Mouse (Mus musculus): Measurements from ENCODE around the gene Capza2. TPM values are rescaled to one million over a fixed set of nuclear protein-coding genes. Genes with fewer than 3 reads are reported as not detected.

Gene Capza2
- total and polyA plus RNA-seq, 3 experiments = 67.8 to 251 (median 84.7) TPM

DNA sequence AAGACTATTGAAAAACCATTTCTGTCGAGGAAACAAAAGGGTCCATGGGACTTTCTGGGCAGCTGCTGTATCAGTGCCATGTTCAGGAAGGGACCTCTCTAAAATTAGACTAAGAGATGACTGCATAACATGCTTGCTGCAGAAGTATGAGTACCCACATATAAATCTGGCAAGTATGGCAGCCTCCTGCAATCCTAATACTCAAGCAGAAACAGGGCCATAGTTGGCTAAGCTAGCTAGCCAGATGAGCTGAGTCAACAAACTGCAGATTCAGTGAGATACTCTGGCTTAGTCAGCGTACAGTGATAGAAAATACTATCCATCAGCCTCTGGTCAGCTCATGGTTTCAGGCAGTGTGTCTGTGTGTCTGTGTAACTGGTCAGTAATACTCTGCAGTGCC, 33.8 kb downstream of the Capza2 start:
- H3K9me3 ChIP-seq (replicated peaks; ENCODE audit: insufficient read depth, low read length) = no peaks in the 10 kb centered on the region
- no peaks in the 10 kb centered on the region for H3K27me3 ChIP-seq (ENCODE audit: control insufficient read depth in 1 of 2, insufficient read depth in 2 of 2, low read length in 2 of 2)
- H3K36me3 ChIP-seq (ENCODE audit: control insufficient read depth in 1 of 2, insufficient read depth in 2 of 2, low read length in 2 of 2) = peaks cover 3 to 18% of the 10 kb centered on the region in 2 experiments; a peak in 3 of 4 replicates
- TF ChIP-seq USF1 (IDR thresholded peaks at IDR 0.05; ENCODE audit: low read depth, low read length) = no peak
- no peak for TF ChIP-seq ETS1 (IDR thresholded peaks at IDR 0.05; ENCODE audit: low read depth, low read length)
- TF ChIP-seq UBTF (IDR thresholded peaks at IDR 0.05; ENCODE audit: borderline replicate concordance, insufficient read depth, low read depth, low read length) = no peak
- no peak for TF ChIP-seq MAFK (IDR thresholded peaks at IDR 0.05; ENCODE audit: borderline replicate concordance, low read depth, low read length)
- no peak for TF ChIP-seq ZC3H11A (IDR thresholded peaks at IDR 0.05; ENCODE audit: low read depth, low read length)
- TF ChIP-seq TAL1 (IDR thresholded peaks at IDR 0.05; ENCODE audit: low read length) = no peak
- no peak for TF ChIP-seq TBP (IDR thresholded peaks at IDR 0.05; ENCODE audit: low read depth, low read length)
- no peak for TF ChIP-seq CHD1 (IDR thresholded peaks at IDR 0.05; ENCODE audit: low read depth, low read length)
- TF ChIP-seq NELFE (IDR thresholded peaks at IDR 0.05; ENCODE audit: low read depth, low read length) = no peak
- TF ChIP-seq HCFC1 (IDR thresholded peaks at IDR 0.05; ENCODE audit: low read depth, low read length) = no peak
- TF ChIP-seq ZKSCAN1 (IDR thresholded peaks at IDR 0.05; ENCODE audit: low read depth, low read length) = no peak
- TF ChIP-seq NRF1 (IDR thresholded peaks at IDR 0.05; ENCODE audit: insufficient read depth, low read depth, low read length, poor library complexity, severe bottlenecking) = no peak
- TF ChIP-seq POLR2A (IDR thresholded peaks at IDR 0.05; ENCODE audit: control insufficient read depth in 1 of 2, insufficient read depth in 1 of 2, low read depth in 1 of 2, low read length in 2 of 2, poor library complexity in 1 of 2) = no peak
- TF ChIP-seq CTCF (IDR thresholded peaks at IDR 0.05 in 2 of 3, conservative IDR thresholded peaks at IDR 0.05 in 1 of 3; ENCODE audit: control insufficient read depth in 1 of 3, insufficient read depth in 1 of 3, low read depth in 2 of 3, low read length in 3 of 3, poor library complexity in 1 of 3, severe bottlenecking in 1 of 3) = no peak
- no peak for TF ChIP-seq MAX (IDR thresholded peaks at IDR 0.05; ENCODE audit: low read length)
- no peak for TF ChIP-seq EP300 (IDR thresholded peaks at IDR 0.05; ENCODE audit: low read depth in 1 of 2, low read length in 2 of 2)
- no peak for TF ChIP-seq MEF2A (IDR thresholded peaks at IDR 0.05; ENCODE audit: extremely low read depth, insufficient replicate concordance, low read depth, low read length, poor library complexity, severe bottlenecking)
- TF ChIP-seq MYC (IDR thresholded peaks at IDR 0.05; ENCODE audit: low read depth, low read length) = no peak
- H3K79me2 ChIP-seq (ENCODE audit: control insufficient read depth, insufficient read depth, low read length, poor library complexity) = no peaks in the 10 kb centered on the region
- no peaks in the 10 kb centered on the region for H3K4me1 ChIP-seq (ENCODE audit: control insufficient read depth in 1 of 2, insufficient read depth in 2 of 2, low read length in 2 of 2)
- H3K9ac ChIP-seq (ENCODE audit: control insufficient read depth, low read depth, low read length, poor library complexity, severe bottlenecking) = no peak overlapping the region
- H3K4me3 ChIP-seq (ENCODE audit: control insufficient read depth in 1 of 2, insufficient read depth in 1 of 2, low read depth in 2 of 2, low read length in 2 of 2) = no peak overlapping the region
- no peak overlapping the region for H3K27ac ChIP-seq (ENCODE audit: control insufficient read depth, low read depth, low read length)
- no peak for DNase-seq (ENCODE audit: low read depth, low spot score)

- Histone ChIP-seq H3K27ac (ENCODE audit: control insufficient read depth, low read depth, low read length) (no peak overlapping the region), H3K27me3 (ENCODE audit: control insufficient read depth in 1 of 2, insufficient read depth in 2 of 2, low read length in 2 of 2) (no peaks in the 10 kb centered on the region)
- no peak for TF ChIP-seq CHD2 (IDR thresholded peaks at IDR 0.05; ENCODE audit: low read length)
- no peak for TF ChIP-seq TBP (IDR thresholded peaks at IDR 0.05; ENCODE audit: low read depth, low read length)
- no peak for TF ChIP-seq ETS1 (IDR thresholded peaks at IDR 0.05; ENCODE audit: low read depth, low read length)
- TF ChIP-seq GATA1 (IDR thresholded peaks at IDR 0.05; ENCODE audit: low read depth, low read length) = peak; percentile 44; the same call in 1 of the 2 replicates
- peak; percentile 39; the same call in 1 of the 2 replicates for TF ChIP-seq SIN3A (IDR thresholded peaks at IDR 0.05; ENCODE audit: low read length)
- TF ChIP-seq SMC3 (IDR thresholded peaks at IDR 0.05; ENCODE audit: low read depth, low read length) = peak; percentile 99
- no peak for TF ChIP-seq E2F4 (IDR thresholded peaks at IDR 0.05; ENCODE audit: borderline replicate concordance, low read depth, low read length)
- TF ChIP-seq ELF1 (IDR thresholded peaks at IDR 0.05; ENCODE audit: low read depth, low read length) = peak; percentile 25; the same call in 1 of the 2 replicates
- TF ChIP-seq HCFC1 (IDR thresholded peaks at IDR 0.05; ENCODE audit: low read depth, low read length) = no peak
- TF ChIP-seq MYB (IDR thresholded peaks at IDR 0.05; ENCODE audit: low read depth, low read length) = no peak
- TF ChIP-seq CHD1 (IDR thresholded peaks at IDR 0.05; ENCODE audit: low read depth, low read length) = no peak
- TF ChIP-seq ZC3H11A (IDR thresholded peaks at IDR 0.05; ENCODE audit: low read depth, low read length) = peak; percentile 99
- TF ChIP-seq NRF1 (IDR thresholded peaks at IDR 0.05; ENCODE audit: insufficient read depth, low read depth, low read length, poor library complexity, severe bottlenecking) = peak; percentile 58
- TF ChIP-seq MXI1 (IDR thresholded peaks at IDR 0.05; ENCODE audit: low read depth, low read length) = 0 out of 2 replicates have a peak, but pooled peaks have one; percentile 16
- TF ChIP-seq MYC (IDR thresholded peaks at IDR 0.05; ENCODE audit: low read depth, low read length) = 0 out of 2 replicates have a peak, but pooled peaks have one; percentile 22
- peak; percentile 79 to 98 (median 83) for TF ChIP-seq CTCF (IDR thresholded peaks at IDR 0.05 in 2 of 3, conservative IDR thresholded peaks at IDR 0.05 in 1 of 3; ENCODE audit: control insufficient read depth in 1 of 3, insufficient read depth in 1 of 3, low read depth in 2 of 3, low read length in 3 of 3, poor library complexity in 1 of 3, severe bottlenecking in 1 of 3)
- TF ChIP-seq RAD21 (IDR thresholded peaks at IDR 0.05; ENCODE audit: low read depth, low read length) = peak; percentile 98
- no peak for TF ChIP-seq ZNF384 (IDR thresholded peaks at IDR 0.05; ENCODE audit: low read depth, low read length)
These were observed 39.2 kb downstream of the Capza2 start for GRCm38 (mm10) chr6:17675019-17675756.

More at GRCm38 (mm10) chr6:17675019-17675756, 39.2 kb downstream of the Capza2 start:
- peak; percentile 93 for DNase-seq (ENCODE audit: low read depth, low spot score)
- no peak overlapping the region for H3K4me3 ChIP-seq (ENCODE audit: control insufficient read depth in 1 of 2, insufficient read depth in 1 of 2, low read depth in 2 of 2, low read length in 2 of 2)
- peaks cover 0 to 7% of the 10 kb centered on the region in 2 experiments; a peak in 3 of 4 replicates for H3K4me1 ChIP-seq (ENCODE audit: control insufficient read depth in 1 of 2, insufficient read depth in 2 of 2, low read length in 2 of 2)
- H3K36me3 ChIP-seq (ENCODE audit: control insufficient read depth in 1 of 2, insufficient read depth in 2 of 2, low read length in 2 of 2) = peaks cover 0 to 3% of the 10 kb centered on the region in 2 experiments; a peak in 2 of 4 replicates
- H3K9ac ChIP-seq (ENCODE audit: control insufficient read depth, low read depth, low read length, poor library complexity, severe bottlenecking) = no peak overlapping the region
- no peaks in the 10 kb centered on the region for H3K79me2 ChIP-seq (ENCODE audit: control insufficient read depth, insufficient read depth, low read length, poor library complexity)
- H3K9me3 ChIP-seq (replicated peaks; ENCODE audit: insufficient read depth, low read length) = no peaks in the 10 kb centered on the region
